Mouse (Mus musculus) brain, embryonic 14.5 days (tissue): ENCODE data around the gene Dlg1. TPM values are rescaled to one million over a fixed set of nuclear protein-coding genes. Genes with fewer than 3 reads are reported as not detected.
"Not testable (repeated sequence)": the region's sequence is repeated elsewhere in the genome, so short reads cannot be mapped to it uniquely, and the experiment has no call there.

Source experiments
- DNase-seq: peaks from one replicate; pipeline ENCODE4 v3.0.0-alpha.2; 2011; ENCODE audit warnings: low read depth
- CTCF ChIP-seq: fragments of 200-500 bp; IDR thresholded peaks from 2 replicates; pipeline ENCODE4 v1.5.1; 2012; ENCODE audit warnings: inconsistent platforms, mild to moderate bottlenecking, moderate library complexity, borderline replicate concordance; ENCODE audit not compliant: insufficient read depth, insufficient read length; ENCODE audit errors: extremely low read depth
- POLR2A ChIP-seq: fragments of 200-500 bp; IDR thresholded peaks from 2 replicates; pipeline ENCODE4 v1.6.1; 2012; ENCODE audit warnings: mild to moderate bottlenecking, inconsistent platforms, borderline replicate concordance; ENCODE audit not compliant: poor library complexity, insufficient read depth, insufficient read length, severe bottlenecking; ENCODE audit errors: extremely low read depth
- polyA plus RNA-seq: library from polyadenylated mRNA; depleted of rRNA; stranded (reverse); fragments of >200 nt; gene quantifications from 2 replicates; pipeline ENCODE4 v1.2.3, GENCODE M21; 2012

Dlg1 gene
- polyA plus RNA-seq, 1 experiment: 30.8 TPM

- DNase-seq: peak; percentile 52
- TF ChIP-seq CTCF: 0 out of 2 replicates have a peak, but pooled peaks have one; percentile 19
- no peak for TF ChIP-seq POLR2A
Measured at GRCm38 (mm10) chr16:31705213-31705612, 42.0 kb downstream of the Dlg1 start.

- no peak for DNase-seq
- TF ChIP-seq CTCF (no peak), POLR2A (no peak)
Measured at GRCm38 (mm10) chr16:31705904-31706303, 42.7 kb downstream of the Dlg1 start.

GRCm38 (mm10) chr16:31707326-31707725, 44.1 kb downstream of the Dlg1 start:
- no peak for DNase-seq
- TF ChIP-seq POLR2A: no peak
- no peak for TF ChIP-seq CTCF

GRCm38 (mm10) chr16:31722991-31723390, 59.7 kb downstream of the Dlg1 start:
- no peak for DNase-seq
- TF ChIP-seq CTCF (no peak), POLR2A (no peak)

- DNase-seq: peak; percentile 76
- TF ChIP-seq CTCF (peak; percentile 43; the same call in 1 of the 2 replicates), POLR2A (no peak)
Measured at GRCm38 (mm10) chr16:31724121-31724520, 60.9 kb downstream of the Dlg1 start.

GRCm38 (mm10) chr16:31724818-31725217, 61.6 kb downstream of the Dlg1 start:
- no peak for DNase-seq
- no peak for TF ChIP-seq POLR2A
- no peak for TF ChIP-seq CTCF

- DNase-seq: not testable (repeated sequence)
Measured at GRCm38 (mm10) chr16:31730971-31731370, 67.7 kb downstream of the Dlg1 start.

GRCm38 (mm10) chr16:31737081-31737480, 73.8 kb downstream of the Dlg1 start:
- TF ChIP-seq CTCF: no peak
- no peak for TF ChIP-seq POLR2A
- no peak for DNase-seq

- TF ChIP-seq POLR2A (no peak), CTCF (no peak)
- DNase-seq: no peak
Measured at GRCm38 (mm10) chr16:31737761-31738160, 74.5 kb downstream of the Dlg1 start.

GRCm38 (mm10) chr16:31740271-31740670, 77.0 kb downstream of the Dlg1 start:
- TF ChIP-seq POLR2A (no peak), CTCF (no peak)
- DNase-seq: peak; percentile 23

- no peak for TF ChIP-seq CTCF
- no peak for TF ChIP-seq POLR2A
- DNase-seq: no peak
Measured at GRCm38 (mm10) chr16:31740704-31741103, 77.5 kb downstream of the Dlg1 start.

GRCm38 (mm10) chr16:31750526-31750925, 87.3 kb downstream of the Dlg1 start:
- peak; percentile 75 for DNase-seq

GRCm38 (mm10) chr16:31754172-31755025, 91.2 kb downstream of the Dlg1 start:
- no peak for TF ChIP-seq CTCF
- no peak for TF ChIP-seq POLR2A
- peak; percentile 66 for DNase-seq

More at GRCm38 (mm10) chr16:31750526-31750925, 87.3 kb downstream of the Dlg1 start:
- no peak for TF ChIP-seq POLR2A
- TF ChIP-seq CTCF: no peak

GRCm38 (mm10) chr16:31755053-31755452, 91.8 kb downstream of the Dlg1 start:
- TF ChIP-seq CTCF (no peak), POLR2A (no peak)
- no peak for DNase-seq
